Mouse (Mus musculus): ENCODE measurements at regions not wholly inside any gene's neighbourhood (a gene's known extent, or its start where the extent isn't known, plus 50 kb on each side); places are given as distances from the start of the nearest gene placed in this dataset.

- Histone ChIP-seq H3K4me1 (no peaks in the 10 kb centered on the region), H3K4me3 (replicated peaks) (no peak overlapping the region)
Observed at GRCm38 (mm10) chr16:86808644-86809324, 545.2 kb upstream of the N6amt1 start.

GRCm38 (mm10) chr16:86806374-86806773 is 547.6 kb upstream of the N6amt1 start:
- Histone ChIP-seq H3K4me1 (no peaks in the 10 kb centered on the region), H3K27me3 (replicated peaks) (no peaks in the 10 kb centered on the region), H3K4me3 (replicated peaks) (no peak overlapping the region), H3K9me3 (peaks cover 9% of the 10 kb centered on the region), H3K36me3 (replicated peaks; ENCODE audit: low read length) (no peaks in the 10 kb centered on the region)
- TF ChIP-seq GATA1 (IDR thresholded peaks at IDR 0.05; ENCODE audit: borderline replicate concordance, low read length): no peak
- TF ChIP-seq FLI1 (IDR thresholded peaks at IDR 0.05; ENCODE audit: low read length): no peak

More at GRCm38 (mm10) chr16:86808644-86809324, 545.2 kb upstream of the N6amt1 start:
- no peaks in the 10 kb centered on the region for H3K36me3 ChIP-seq (replicated peaks; ENCODE audit: low read length)
- H3K9me3 ChIP-seq: peaks cover 9% of the 10 kb centered on the region
- TF ChIP-seq GATA1 (IDR thresholded peaks at IDR 0.05; ENCODE audit: borderline replicate concordance, low read length) (no peak), FLI1 (IDR thresholded peaks at IDR 0.05; ENCODE audit: low read length) (no peak)
- no peaks in the 10 kb centered on the region for H3K27me3 ChIP-seq (replicated peaks)

GRCm38 (mm10) chr16:86776086-86776485 is 577.9 kb upstream of the N6amt1 start:
- TF ChIP-seq GATA1 (IDR thresholded peaks at IDR 0.05; ENCODE audit: borderline replicate concordance, low read length): no peak
- no peak for TF ChIP-seq FLI1 (IDR thresholded peaks at IDR 0.05; ENCODE audit: low read length)
- no peaks in the 10 kb centered on the region for H3K9me3 ChIP-seq
- no peaks in the 10 kb centered on the region for H3K4me1 ChIP-seq
- H3K4me3 ChIP-seq (replicated peaks): no peak overlapping the region
- no peaks in the 10 kb centered on the region for H3K36me3 ChIP-seq (replicated peaks; ENCODE audit: low read length)
- H3K27me3 ChIP-seq (replicated peaks): no peaks in the 10 kb centered on the region

- Histone ChIP-seq H3K36me3 (replicated peaks; ENCODE audit: low read length) (no peaks in the 10 kb centered on the region), H3K9me3 (0 out of 2 replicates have a peak, but pooled peaks cover 3% of the 10 kb centered on the region), H3K4me3 (replicated peaks) (no peak overlapping the region), H3K27me3 (replicated peaks) (no peaks in the 10 kb centered on the region), H3K4me1 (no peaks in the 10 kb centered on the region)
- no peak for TF ChIP-seq FLI1 (IDR thresholded peaks at IDR 0.05; ENCODE audit: low read length)
Observed at GRCm38 (mm10) chr16:86772586-86772985, 581.4 kb upstream of the N6amt1 start.

GRCm38 (mm10) chr16:86768912-86769311 is 585.1 kb upstream of the N6amt1 start:
- no peaks in the 10 kb centered on the region for H3K27me3 ChIP-seq (replicated peaks)
- no peaks in the 10 kb centered on the region for H3K4me1 ChIP-seq
- 0 out of 2 replicates have a peak, but pooled peaks cover 3% of the 10 kb centered on the region for H3K9me3 ChIP-seq
- no peaks in the 10 kb centered on the region for H3K36me3 ChIP-seq (replicated peaks; ENCODE audit: low read length)
- TF ChIP-seq FLI1 (IDR thresholded peaks at IDR 0.05; ENCODE audit: low read length): no peak
- H3K4me3 ChIP-seq (replicated peaks): no peak overlapping the region

GRCm38 (mm10) chr16:86768355-86768754 is 585.6 kb upstream of the N6amt1 start:
- H3K4me3 ChIP-seq (replicated peaks): no peak overlapping the region
- no peaks in the 10 kb centered on the region for H3K4me1 ChIP-seq
- no peaks in the 10 kb centered on the region for H3K27me3 ChIP-seq (replicated peaks)
- no peak for TF ChIP-seq GATA1 (IDR thresholded peaks at IDR 0.05; ENCODE audit: borderline replicate concordance, low read length)
- H3K9me3 ChIP-seq: 0 out of 2 replicates have a peak, but pooled peaks cover 3% of the 10 kb centered on the region
- H3K36me3 ChIP-seq (replicated peaks; ENCODE audit: low read length): no peaks in the 10 kb centered on the region

- Histone ChIP-seq H3K9me3 (0 out of 2 replicates have a peak, but pooled peaks cover 3% of the 10 kb centered on the region), H3K27me3 (replicated peaks) (no peaks in the 10 kb centered on the region), H3K4me1 (no peaks in the 10 kb centered on the region), H3K4me3 (replicated peaks) (no peak overlapping the region), H3K36me3 (replicated peaks; ENCODE audit: low read length) (no peaks in the 10 kb centered on the region)
- TF ChIP-seq FLI1 (IDR thresholded peaks at IDR 0.05; ENCODE audit: low read length) (no peak), GATA1 (IDR thresholded peaks at IDR 0.05; ENCODE audit: borderline replicate concordance, low read length) (no peak)
Observed at GRCm38 (mm10) chr16:86765974-86766373, 588.0 kb upstream of the N6amt1 start.

- no peak for TF ChIP-seq GATA1 (IDR thresholded peaks at IDR 0.05; ENCODE audit: borderline replicate concordance, low read length)
Observed at GRCm38 (mm10) chr16:86741236-86741635, 612.7 kb upstream of the N6amt1 start.

GRCm38 (mm10) chr16:86718982-86719771 is 634.8 kb upstream of the N6amt1 start:
- TF ChIP-seq GATA1 (IDR thresholded peaks at IDR 0.05; ENCODE audit: borderline replicate concordance, low read length): no peak
- no peak for TF ChIP-seq FLI1 (IDR thresholded peaks at IDR 0.05; ENCODE audit: low read length)
- Histone ChIP-seq H3K36me3 (replicated peaks; ENCODE audit: low read length) (no peaks in the 10 kb centered on the region), H3K27me3 (replicated peaks) (no peaks in the 10 kb centered on the region), H3K4me3 (replicated peaks) (no peak overlapping the region), H3K4me1 (no peaks in the 10 kb centered on the region), H3K9me3 (peaks cover 5% of the 10 kb centered on the region; the same call in 1 of the 2 replicates)

More at GRCm38 (mm10) chr16:86741236-86741635, 612.7 kb upstream of the N6amt1 start:
- Histone ChIP-seq H3K4me1 (no peaks in the 10 kb centered on the region), H3K27me3 (replicated peaks) (no peaks in the 10 kb centered on the region), H3K9me3 (0 out of 2 replicates have a peak, but pooled peaks cover 3% of the 10 kb centered on the region), H3K36me3 (replicated peaks; ENCODE audit: low read length) (no peaks in the 10 kb centered on the region), H3K4me3 (replicated peaks) (no peak overlapping the region)

GRCm38 (mm10) chr16:86718353-86718752 is 635.6 kb upstream of the N6amt1 start:
- no peaks in the 10 kb centered on the region for H3K36me3 ChIP-seq (replicated peaks; ENCODE audit: low read length)
- TF ChIP-seq FLI1 (IDR thresholded peaks at IDR 0.05; ENCODE audit: low read length): no peak
- TF ChIP-seq GATA1 (IDR thresholded peaks at IDR 0.05; ENCODE audit: borderline replicate concordance, low read length): no peak
- H3K4me1 ChIP-seq: no peaks in the 10 kb centered on the region
- no peak overlapping the region for H3K4me3 ChIP-seq (replicated peaks)
- no peaks in the 10 kb centered on the region for H3K27me3 ChIP-seq (replicated peaks)
- H3K9me3 ChIP-seq: peaks cover 5% of the 10 kb centered on the region; the same call in 1 of the 2 replicates
